Mouse (Mus musculus) ES-E14 (cell line): Measurements from ENCODE around the gene Fundc1.

Experiments
- CHD2 ChIP-seq: IDR thresholded peaks from 2 replicates; pipeline ENCODE4 v1.6.1; 2014; ENCODE audit warnings: mild to moderate bottlenecking, low read depth, low read length, inconsistent platforms
- HCFC1 ChIP-seq: IDR thresholded peaks from 2 replicates; pipeline ENCODE4 v1.6.1; 2012; ENCODE audit warnings: low read length, inconsistent platforms, borderline replicate concordance; ENCODE audit not compliant: insufficient read depth
- MAFK ChIP-seq: IDR thresholded peaks from 2 replicates; pipeline ENCODE4 v1.6.1; 2014; ENCODE audit warnings: mild to moderate bottlenecking, low read depth, low read length, inconsistent platforms; ENCODE audit not compliant: insufficient read depth
- ZC3H11A ChIP-seq: IDR thresholded peaks from 2 replicates; pipeline ENCODE4 v1.6.1; 2012; ENCODE audit warnings: low read depth, mild to moderate bottlenecking, inconsistent platforms, low read length, borderline replicate concordance
- ZNF384 ChIP-seq: IDR thresholded peaks from 2 replicates; pipeline ENCODE4 v1.6.1; 2012; ENCODE audit warnings: low read depth, low read length, inconsistent platforms

DNA sequence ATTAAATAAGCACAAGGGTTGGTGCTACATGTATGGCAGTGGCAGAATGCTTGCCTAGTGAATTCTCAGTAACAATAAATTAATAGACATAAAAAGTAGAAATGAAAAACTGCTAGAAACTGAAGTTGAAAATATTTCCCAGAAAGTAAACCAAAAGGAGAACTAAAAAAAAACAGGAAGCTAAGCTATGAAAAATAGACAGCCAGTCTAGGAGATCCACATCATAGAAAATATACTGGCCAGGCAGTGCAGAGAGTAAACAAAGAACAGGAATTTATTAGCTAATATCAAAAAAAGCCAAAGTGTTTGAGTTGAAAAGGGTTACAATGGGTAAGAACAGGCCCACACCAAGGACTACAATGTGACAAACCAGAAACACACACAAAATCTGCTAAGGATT, 7.4 kb downstream of the Fundc1 start:
- no peak for TF ChIP-seq ZC3H11A
- no peak for TF ChIP-seq CHD2
- no peak for TF ChIP-seq ZNF384
- TF ChIP-seq MAFK: no peak
- no peak for TF ChIP-seq HCFC1
